Mouse (Mus musculus) megakaryocyte-erythroid progenitor cell, adult 5-6 weeks (primary cell): ENCODE data around the gene Wrap53. TPM values are rescaled to one million over a fixed set of nuclear protein-coding genes. Genes with fewer than 3 reads are reported as not detected.

Source experiments
- ATAC-seq: replicated peaks from 2 replicates; pipeline ENCODE4 v1.8.0; 2016; ENCODE audit warnings: mild to moderate bottlenecking, inconsistent platforms; ENCODE audit not compliant: severe bottlenecking, poor library complexity, low FRiP score, low TSS enrichment
- total RNA-seq, 2 experiments: library from RNA; stranded (forward) in 1 of 2; stranded (reverse) in 1 of 2; fragments of 200-1000, 215-1000 nt in 1 of 2; fragments of >200 nt in 1 of 2; fragmentation: Nextera tagmentation in 1 of 2; gene quantifications; 2 replicates each; pipeline ENCODE4 v1.2.3; 2014 to 2017

Gene Wrap53
- total RNA-seq, 2 experiments from 2014 or later: 14.5 to 36.5 TPM

GRCm38 (mm10) chr11:69513840-69514239 lies 66.2 kb downstream of the Wrap53 start:
- ATAC-seq: 0 out of 2 replicates have a peak, but pooled peaks have one; percentile 62

Other genes with a start within 250 kb of the Wrap53 start
- gene Rnf227, start 239.8 kb downstream of the Wrap53 start, total RNA-seq (2014; fragmentation: Nextera tagmentation): 1.9 and 2.8 TPM in 2 replicates
- gene Rnf227, start 239.8 kb downstream of the Wrap53 start, total RNA-seq (2017): 3.3 and 5.6 TPM in 2 replicates
- gene Chd3, start 210.8 kb downstream of the Wrap53 start, total RNA-seq (2014; fragmentation: Nextera tagmentation): 45.7 and 57.3 TPM in 2 replicates
- 21.0 and 49.2 TPM in 2 replicates for gene Chd3, start 210.8 kb downstream of the Wrap53 start, total RNA-seq (2017)
- 161 and 169 TPM in 2 replicates for gene Naa38, start 184.8 kb downstream of the Wrap53 start, total RNA-seq (2014; fragmentation: Nextera tagmentation)
- gene Naa38, start 184.8 kb downstream of the Wrap53 start, total RNA-seq (2017): 156 and 170 TPM in 2 replicates
- gene Cyb5d1, start 184.6 kb downstream of the Wrap53 start, total RNA-seq (2014; fragmentation: Nextera tagmentation): 16.2 and 20.9 TPM in 2 replicates
- gene Cyb5d1, start 184.6 kb downstream of the Wrap53 start, total RNA-seq (2017): 36.7 and 41.7 TPM in 2 replicates
- gene Tmem88, start 182.0 kb downstream of the Wrap53 start, total RNA-seq (2014; fragmentation: Nextera tagmentation): 0.37 TPM in 1 of 2 replicates, not detected in the other
- gene Tmem88, start 182.0 kb downstream of the Wrap53 start, total RNA-seq (2017): not detected in 2 replicates
- 19.3 and 22.1 TPM in 2 replicates for gene Kdm6b, start 166.6 kb downstream of the Wrap53 start, total RNA-seq (2014; fragmentation: Nextera tagmentation)
- 1.6 and 2.7 TPM in 2 replicates for gene Kdm6b, start 166.6 kb downstream of the Wrap53 start, total RNA-seq (2017)
- gene Dnah2, start 31.1 kb downstream of the Wrap53 start, total RNA-seq (2014; fragmentation: Nextera tagmentation): not detected in 2 replicates
- not detected in 2 replicates for gene Dnah2, start 31.1 kb downstream of the Wrap53 start, total RNA-seq (2017)
- gene Efnb3, start 20.1 kb downstream of the Wrap53 start, total RNA-seq (2014; fragmentation: Nextera tagmentation): 1.3 and 3.0 TPM in 2 replicates
- 0.50 and 0.52 TPM in 2 replicates for gene Efnb3, start 20.1 kb downstream of the Wrap53 start, total RNA-seq (2017)
- gene Trp53, start 104 bp upstream of the Wrap53 start, total RNA-seq (2014; fragmentation: Nextera tagmentation): 286 and 348 TPM in 2 replicates
- 59.0 and 109 TPM in 2 replicates for gene Trp53, start 104 bp upstream of the Wrap53 start, total RNA-seq (2017)
- gene Atp1b2, start 25.7 kb upstream of the Wrap53 start, total RNA-seq (2014; fragmentation: Nextera tagmentation): 291 and 408 TPM in 2 replicates
- 32.8 and 68.9 TPM in 2 replicates for gene Atp1b2, start 25.7 kb upstream of the Wrap53 start, total RNA-seq (2017)
- gene Shbg, start 37.6 kb upstream of the Wrap53 start, total RNA-seq (2014; fragmentation: Nextera tagmentation): not detected in 2 replicates
- not detected in 2 replicates for gene Shbg, start 37.6 kb upstream of the Wrap53 start, total RNA-seq (2017)
- not detected in 2 replicates for gene Sat2, start 41.8 kb upstream of the Wrap53 start, total RNA-seq (2014; fragmentation: Nextera tagmentation)
- not detected in 2 replicates for gene Sat2, start 41.8 kb upstream of the Wrap53 start, total RNA-seq (2017)
- 67.4 and 83.1 TPM in 2 replicates for gene Fxr2, start 52.7 kb upstream of the Wrap53 start, total RNA-seq (2014; fragmentation: Nextera tagmentation)
- 36.4 and 45.6 TPM in 2 replicates for gene Fxr2, start 52.7 kb upstream of the Wrap53 start, total RNA-seq (2017)
- gene Sox15, start 75.1 kb upstream of the Wrap53 start, total RNA-seq (2014; fragmentation: Nextera tagmentation): 0.45 TPM in 1 of 2 replicates, not detected in the other
- gene Sox15, start 75.1 kb upstream of the Wrap53 start, total RNA-seq (2017): not detected in 2 replicates
- gene Mpdu1, start 82.4 kb upstream of the Wrap53 start, total RNA-seq (2014; fragmentation: Nextera tagmentation): 47.6 and 58.3 TPM in 2 replicates
- gene Mpdu1, start 82.4 kb upstream of the Wrap53 start, total RNA-seq (2017): 40.6 and 41.1 TPM in 2 replicates
- gene Cd68, start 85.9 kb upstream of the Wrap53 start, total RNA-seq (2014; fragmentation: Nextera tagmentation): 5.1 and 6.3 TPM in 2 replicates
- 3.4 and 6.5 TPM in 2 replicates for gene Cd68, start 85.9 kb upstream of the Wrap53 start, total RNA-seq (2017)
- 918 and 983 TPM in 2 replicates for gene Eif4a1, start 92.2 kb upstream of the Wrap53 start, total RNA-seq (2014; fragmentation: Nextera tagmentation)
- gene Eif4a1, start 92.2 kb upstream of the Wrap53 start, total RNA-seq (2017): 973 and 1,155 TPM in 2 replicates
- gene Senp3, start 101.8 kb upstream of the Wrap53 start, total RNA-seq (2014; fragmentation: Nextera tagmentation): 96.1 and 117 TPM in 2 replicates
- gene Senp3, start 101.8 kb upstream of the Wrap53 start, total RNA-seq (2017): 98.4 and 120 TPM in 2 replicates
- 5.0 and 6.5 TPM in 2 replicates for gene Tnfsf13, start 105.5 kb upstream of the Wrap53 start, total RNA-seq (2014; fragmentation: Nextera tagmentation)
- gene Tnfsf13, start 105.5 kb upstream of the Wrap53 start, total RNA-seq (2017): 11.7 and 23.0 TPM in 2 replicates
- 4.7 TPM in 1 of 2 replicates, not detected in the other for gene Tnfsf12, start 115.6 kb upstream of the Wrap53 start, total RNA-seq (2014; fragmentation: Nextera tagmentation)
- gene Tnfsf12, start 115.6 kb upstream of the Wrap53 start, total RNA-seq (2017): 0.47 TPM in 1 of 2 replicates, not detected in the other
- gene Tnfsfm13, start 115.8 kb upstream of the Wrap53 start, total RNA-seq (2014; fragmentation: Nextera tagmentation): 0.20 TPM in 1 of 2 replicates, not detected in the other
- gene Tnfsfm13, start 115.8 kb upstream of the Wrap53 start, total RNA-seq (2017): 0.80 and 1.4 TPM in 2 replicates
- gene Polr2a, start 178.4 kb upstream of the Wrap53 start, total RNA-seq (2014; fragmentation: Nextera tagmentation): 106 TPM in 2 replicates
- 11.9 and 26.6 TPM in 2 replicates for gene Polr2a, start 178.4 kb upstream of the Wrap53 start, total RNA-seq (2017)
- not detected in 2 replicates for gene Slc35g3, start 181.7 kb upstream of the Wrap53 start, total RNA-seq (2014; fragmentation: Nextera tagmentation)
- gene Slc35g3, start 181.7 kb upstream of the Wrap53 start, total RNA-seq (2017): not detected in 2 replicates
- 2.8 and 4.0 TPM in 2 replicates for gene Zbtb4, start 185.7 kb upstream of the Wrap53 start, total RNA-seq (2014; fragmentation: Nextera tagmentation)
- gene Zbtb4, start 185.7 kb upstream of the Wrap53 start, total RNA-seq (2017): 1.1 and 2.1 TPM in 2 replicates
- 2.3 TPM in 1 of 2 replicates, not detected in the other for gene Chrnb1, start 215.7 kb upstream of the Wrap53 start, total RNA-seq (2014; fragmentation: Nextera tagmentation)
- 0.28 and 1.9 TPM in 2 replicates for gene Chrnb1, start 215.7 kb upstream of the Wrap53 start, total RNA-seq (2017)
- gene Fgf11, start 221.6 kb upstream of the Wrap53 start, total RNA-seq (2014; fragmentation: Nextera tagmentation): 0.57 and 0.63 TPM in 2 replicates
- 2.3 TPM in 1 of 2 replicates, not detected in the other for gene Fgf11, start 221.6 kb upstream of the Wrap53 start, total RNA-seq (2017)
- gene Tmem102, start 225.4 kb upstream of the Wrap53 start, total RNA-seq (2014; fragmentation: Nextera tagmentation): not detected in 2 replicates
- gene Tmem102, start 225.4 kb upstream of the Wrap53 start, total RNA-seq (2017): not detected in 2 replicates
- gene Gm39566, start 235.0 kb upstream of the Wrap53 start, total RNA-seq (2014; fragmentation: Nextera tagmentation): not detected in 2 replicates
- not detected in 2 replicates for gene Gm39566, start 235.0 kb upstream of the Wrap53 start, total RNA-seq (2017)
- gene Spem2, start 238.2 kb upstream of the Wrap53 start, total RNA-seq (2014; fragmentation: Nextera tagmentation): not detected in 2 replicates
- gene Spem2, start 238.2 kb upstream of the Wrap53 start, total RNA-seq (2017): not detected in 2 replicates
- not detected in 2 replicates for gene Spem1, start 241.9 kb upstream of the Wrap53 start, total RNA-seq (2014; fragmentation: Nextera tagmentation)
- gene Spem1, start 241.9 kb upstream of the Wrap53 start, total RNA-seq (2017): not detected in 2 replicates